Mouse (Mus musculus) embryonic facial prominence, embryonic 11.5 days (tissue): ENCODE results near the gene Sass6. TPM values are rescaled to one million over a fixed set of nuclear protein-coding genes. Genes with fewer than 3 reads are reported as not detected.
"Not testable (repeated sequence)": the region's sequence is repeated elsewhere in the genome, so short reads cannot be mapped to it uniquely, and the experiment has no call there.

Source experiments
- ATAC-seq: fragments of 200-750 bp; cut with Nextera tagmentation; replicated peaks from 2 replicates; pipeline ENCODE4 v1.8.0; 2017; ENCODE audit warnings: low read depth; ENCODE audit not compliant: insufficient number of reproducible peaks, low FRiP score, low TSS enrichment
- DNase-seq: peaks from one replicate; pipeline ENCODE4 v3.0.0-alpha.2; 2015; ENCODE audit warnings: low spot score
- H3K27ac ChIP-seq: fragments of 300-500 bp; sonication (generic); replicated peaks from 2 replicates; pipeline ENCODE4 v1.5.1; 2014; ENCODE audit warnings: mild to moderate bottlenecking, low read depth, low read length, control low read depth
- H3K27me3 ChIP-seq: fragments of 300-500 bp; sonication (generic); 2 replicates; pipeline ENCODE4 v1.6.1; 2014; ENCODE audit warnings: mild to moderate bottlenecking, low read length, moderate library complexity, mixed read lengths; ENCODE audit not compliant: control insufficient read depth, insufficient read depth
- H3K36me3 ChIP-seq: fragments of 300-500 bp; sonication (generic); replicated peaks from 2 replicates; pipeline ENCODE4 v1.6.1; 2014; ENCODE audit warnings: low read depth, mild to moderate bottlenecking, low read length, moderate library complexity, mixed read lengths; ENCODE audit not compliant: control insufficient read depth, insufficient read depth
- H3K4me1 ChIP-seq: fragments of 300-500 bp; sonication (generic); 2 replicates; pipeline ENCODE4 v1.6.1; 2014; ENCODE audit warnings: low read length, mixed read lengths; ENCODE audit not compliant: control insufficient read depth, insufficient read depth
- H3K4me2 ChIP-seq: fragments of 300-500 bp; sonication (generic); 2 replicates; pipeline ENCODE4 v1.6.1; 2014; ENCODE audit warnings: low read depth, mild to moderate bottlenecking, control low read depth, low read length, moderate library complexity
- H3K4me3 ChIP-seq: fragments of 300-500 bp; sonication (generic); 2 replicates; pipeline ENCODE4 v1.5.1; 2014; ENCODE audit warnings: low read depth, low read length, control low read depth
- H3K9ac ChIP-seq: fragments of 300-500 bp; sonication (generic); replicated peaks from 2 replicates; pipeline ENCODE4 v1.6.1; 2014; ENCODE audit warnings: mild to moderate bottlenecking, control low read depth, low read length
- H3K9me3 ChIP-seq: fragments of 300-500 bp; sonication (generic); replicated peaks from 2 replicates; pipeline ENCODE4 v1.6.1; 2016; ENCODE audit warnings: mild to moderate bottlenecking, low read length, inconsistent platforms, mixed read lengths; ENCODE audit not compliant: control insufficient read depth
- WGBS: fragments of 180-500 bp; shearing (Covaris S2); extraction: QIAGEN DNeasy Blood & Tissue Kit; methylation state at CpG from one replicate; pipeline ENCODE4 v1.1.7; 2014; 5-methylcytosine and 5-hydroxymethylcytosine counted together
- polyA plus RNA-seq: library from polyadenylated mRNA; unstranded; fragments of >200 nt; fragmentation: Nextera tagmentation; extraction: Ambion mirVana; gene quantifications from 2 replicates; pipeline ENCODE4 v1.2.1, GENCODE M21; 2014

Sass6 gene
- polyA plus RNA-seq, 1 experiment from 2014 or later = 38.7 TPM

GRCm38 (mm10) chr3:116650698-116651097 lies 55.9 kb downstream of the Sass6 start:
- WGBS = 97% methylated on average over 9 of the region's 9 CpGs
- Histone ChIP-seq H3K27me3 (no peaks in the 10 kb centered on the region), H3K36me3 (no peaks in the 10 kb centered on the region), H3K4me2 (no peak overlapping the region), H3K9ac (no peak overlapping the region), H3K27ac (no peak overlapping the region), H3K4me3 (no peak overlapping the region), H3K4me1 (no peaks in the 10 kb centered on the region), H3K9me3 (no peaks in the 10 kb centered on the region)
- no peak for DNase-seq
- ATAC-seq = no peak

GRCm38 (mm10) chr3:116652033-116652446 lies 57.3 kb downstream of the Sass6 start:
- H3K9ac ChIP-seq = no peak overlapping the region
- no peak overlapping the region for H3K27ac ChIP-seq
- DNase-seq = no peak
- H3K9me3 ChIP-seq = no peaks in the 10 kb centered on the region
- H3K36me3 ChIP-seq = no peaks in the 10 kb centered on the region
- no peak overlapping the region for H3K4me3 ChIP-seq
- no peak overlapping the region for H3K4me2 ChIP-seq
- H3K27me3 ChIP-seq = no peaks in the 10 kb centered on the region
- no peaks in the 10 kb centered on the region for H3K4me1 ChIP-seq
- 0 out of 2 replicates have a peak, but pooled peaks have one; percentile 67 for ATAC-seq
- WGBS = 78% methylated on average over 3 of the region's 3 CpGs

- ATAC-seq (no peak), DNase-seq (no peak)
- Histone ChIP-seq H3K9ac (no peak overlapping the region), H3K27me3 (no peaks in the 10 kb centered on the region), H3K9me3 (no peaks in the 10 kb centered on the region), H3K4me3 (no peak overlapping the region), H3K4me2 (no peak overlapping the region), H3K27ac (no peak overlapping the region), H3K4me1 (no peaks in the 10 kb centered on the region), H3K36me3 (no peaks in the 10 kb centered on the region)
- 82% methylated on average over 5 of the region's 5 CpGs for WGBS
Observed at GRCm38 (mm10) chr3:116653278-116653945, 58.6 kb downstream of the Sass6 start.

GRCm38 (mm10) chr3:116654051-116654450 lies 59.3 kb downstream of the Sass6 start:
- not testable (repeated sequence) for H3K4me2 ChIP-seq, ATAC-seq, H3K4me3 ChIP-seq, H3K27me3 ChIP-seq, H3K27ac ChIP-seq, H3K36me3 ChIP-seq, H3K9me3 ChIP-seq, H3K4me1 ChIP-seq, DNase-seq, H3K9ac ChIP-seq
- WGBS = 94% methylated on average over 11 of the region's 11 CpGs

GRCm38 (mm10) chr3:116656184-116656965 lies 61.6 kb downstream of the Sass6 start:
- no peaks in the 10 kb centered on the region for H3K4me1 ChIP-seq
- whole genome bisulfite sequencing = 82% methylated on average over 7 of the region's 7 CpGs
- no peak overlapping the region for H3K27ac ChIP-seq

GRCm38 (mm10) chr3:116658928-116659565 lies 64.3 kb downstream of the Sass6 start:
- H3K36me3 ChIP-seq = no peaks in the 10 kb centered on the region
- DNase-seq (no peak), ATAC-seq (no peak)
- no peak overlapping the region for H3K4me3 ChIP-seq
- no peak overlapping the region for H3K4me2 ChIP-seq
- no peaks in the 10 kb centered on the region for H3K4me1 ChIP-seq
- no peak overlapping the region for H3K27ac ChIP-seq
- no peaks in the 10 kb centered on the region for H3K9me3 ChIP-seq
- no peaks in the 10 kb centered on the region for H3K27me3 ChIP-seq
- WGBS = 61% methylated on average over 15 of the region's 15 CpGs
- no peak overlapping the region for H3K9ac ChIP-seq

More at GRCm38 (mm10) chr3:116656184-116656965, 61.6 kb downstream of the Sass6 start:
- Histone ChIP-seq H3K9me3 (no peaks in the 10 kb centered on the region), H3K27me3 (no peaks in the 10 kb centered on the region), H3K9ac (no peak overlapping the region), H3K4me2 (no peak overlapping the region), H3K36me3 (no peaks in the 10 kb centered on the region), H3K4me3 (no peak overlapping the region)
- DNase-seq (no peak), ATAC-seq (no peak)

GRCm38 (mm10) chr3:116659856-116660430 lies 65.2 kb downstream of the Sass6 start:
- no peak overlapping the region for H3K27ac ChIP-seq
- H3K36me3 ChIP-seq = no peaks in the 10 kb centered on the region
- DNase-seq = no peak
- H3K27me3 ChIP-seq = no peaks in the 10 kb centered on the region
- ATAC-seq = no peak
- WGBS = 81% methylated on average over 13 of the region's 13 CpGs
- no peaks in the 10 kb centered on the region for H3K4me1 ChIP-seq
- H3K9ac ChIP-seq = no peak overlapping the region
- H3K4me3 ChIP-seq = no peak overlapping the region
- no peaks in the 10 kb centered on the region for H3K9me3 ChIP-seq
- no peak overlapping the region for H3K4me2 ChIP-seq
